Mouse (Mus musculus) spleen, postnatal 4 days (tissue): ENCODE data around the gene Ppia.
"Not testable (repeated sequence)": the region's sequence is repeated elsewhere in the genome, so short reads cannot be mapped to it uniquely, and the experiment has no call there.

Source experiments
- DNase-seq, 2 experiments: peaks; one replicate each; pipeline ENCODE4 v3.0.0; 2022; ENCODE audit warnings: low spot score in 2 of 2

The Ppia gene

DNA sequence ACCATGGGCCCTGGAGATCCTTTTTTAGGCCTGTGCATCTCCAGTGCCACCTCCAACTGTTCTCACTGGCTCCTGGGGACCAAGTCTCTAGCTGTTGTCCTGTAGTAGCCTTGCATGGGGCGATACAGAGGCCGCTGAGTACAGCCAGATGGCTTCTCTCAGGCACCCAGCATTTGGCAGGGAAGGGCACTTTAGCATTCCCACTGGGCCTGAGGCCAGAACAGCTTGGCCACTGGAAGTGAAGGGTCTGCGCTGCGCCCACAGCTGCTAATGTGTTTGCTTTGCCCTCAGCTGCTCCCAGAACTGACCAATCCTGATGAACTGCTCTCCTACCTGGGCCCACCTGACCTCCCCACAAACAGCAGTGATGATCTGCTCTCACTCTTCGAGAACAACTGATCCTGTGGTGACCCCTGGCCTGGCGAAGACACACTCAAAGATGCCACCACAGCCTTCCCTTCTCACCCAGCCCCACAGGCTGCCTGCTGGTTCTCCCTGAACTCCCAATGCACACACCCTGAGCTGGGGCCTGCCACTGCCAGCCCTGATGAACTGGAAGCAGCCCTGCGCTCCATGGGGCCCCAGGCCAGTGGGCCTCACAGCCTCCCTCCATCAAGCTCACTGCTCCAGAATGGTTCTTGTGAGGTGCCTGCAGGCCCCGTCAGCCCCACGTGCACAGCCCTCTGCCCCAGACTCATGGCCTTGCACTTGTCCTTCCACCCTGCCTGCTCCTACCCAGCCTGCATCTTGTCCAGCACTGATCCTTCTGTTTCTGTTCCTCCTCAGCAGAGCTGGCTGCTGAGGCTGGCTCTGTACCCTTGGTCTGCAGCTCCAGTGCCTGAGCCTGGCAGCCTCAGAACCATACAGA is 10.3 kb upstream of the Ppia start:
- DNase-seq = no peak

- DNase-seq = no peak
Observed at GRCm38 (mm10) chr11:6405591-6406081, 9.6 kb upstream of the Ppia start.

GRCm38 (mm10) chr11:6406251-6407161 is 8.7 kb upstream of the Ppia start:
- peak; percentile 19 to 65 for DNase-seq

DNA sequence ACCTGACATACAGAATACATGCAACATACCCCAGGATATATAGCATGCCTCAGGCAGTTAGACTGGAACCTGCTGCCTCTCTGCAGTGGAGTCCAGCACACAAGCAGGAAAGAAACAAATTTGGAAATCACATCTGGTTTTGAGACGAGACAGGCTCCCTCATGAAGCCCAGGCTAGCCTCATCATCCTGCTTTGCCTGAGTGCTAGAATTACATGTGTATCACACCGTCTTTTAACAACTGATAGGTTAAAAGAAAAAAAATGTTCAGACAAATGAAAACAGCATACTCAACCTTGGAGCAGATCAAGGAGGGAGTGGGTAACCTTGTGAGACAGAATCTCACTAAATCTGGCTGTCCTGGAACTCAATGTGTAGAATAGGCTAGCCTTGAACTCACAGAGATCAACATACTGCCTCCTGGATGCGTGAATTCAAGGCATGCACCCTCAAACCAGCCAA is 8.1 kb upstream of the Ppia start:
- DNase-seq = no peak

DNA sequence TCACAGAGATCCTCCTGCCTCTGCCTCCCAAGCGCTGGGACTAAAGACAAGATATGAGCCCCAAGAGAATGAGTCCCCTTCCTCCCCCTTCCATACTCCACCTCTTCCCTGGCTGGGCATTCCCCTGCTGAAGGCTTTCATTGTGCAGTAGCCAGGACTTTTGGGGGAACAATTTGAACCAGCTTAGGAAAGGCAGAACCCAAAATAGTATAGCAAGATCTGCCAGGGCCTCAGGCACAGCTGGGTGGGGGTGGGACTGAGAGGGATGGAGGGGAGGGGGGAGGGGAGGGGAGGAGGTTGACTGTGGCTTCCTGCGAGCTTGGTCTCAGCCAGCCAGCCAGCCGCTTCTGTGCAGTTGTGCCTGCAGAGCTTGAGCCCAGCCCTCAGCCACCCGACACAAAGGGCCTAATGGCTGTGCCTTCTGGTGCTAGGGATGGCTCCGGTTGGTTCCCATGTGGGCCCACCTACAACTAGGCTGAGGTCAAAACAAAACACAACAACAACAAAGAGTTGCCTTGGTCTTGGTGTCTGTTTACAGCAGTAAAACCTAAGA is 5.1 kb upstream of the Ppia start:
- peak in 1 of 2 experiments; percentile 63 for DNase-seq

DNA sequence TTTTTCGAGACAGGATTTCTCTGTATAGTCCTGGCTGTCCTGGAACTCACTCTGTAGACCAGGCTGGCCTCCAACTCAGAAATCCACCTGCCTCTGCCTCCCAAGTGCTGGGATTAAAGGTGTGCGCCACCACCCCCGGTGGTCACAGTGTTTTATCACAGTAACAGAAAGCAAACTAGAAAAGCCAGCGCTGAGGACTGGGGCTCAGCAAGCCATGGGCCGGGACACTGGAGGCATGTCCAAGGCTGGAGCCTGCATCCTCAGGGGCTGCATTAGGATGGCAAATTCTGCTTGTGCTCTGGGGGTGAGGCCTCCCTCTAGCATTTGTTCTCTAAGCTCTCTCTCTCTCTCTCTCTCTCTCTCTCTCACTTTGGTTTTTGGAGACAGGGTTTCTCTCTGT is 4.5 kb upstream of the Ppia start:
- DNase-seq = peak in 1 of 2 experiments; percentile 62

DNA sequence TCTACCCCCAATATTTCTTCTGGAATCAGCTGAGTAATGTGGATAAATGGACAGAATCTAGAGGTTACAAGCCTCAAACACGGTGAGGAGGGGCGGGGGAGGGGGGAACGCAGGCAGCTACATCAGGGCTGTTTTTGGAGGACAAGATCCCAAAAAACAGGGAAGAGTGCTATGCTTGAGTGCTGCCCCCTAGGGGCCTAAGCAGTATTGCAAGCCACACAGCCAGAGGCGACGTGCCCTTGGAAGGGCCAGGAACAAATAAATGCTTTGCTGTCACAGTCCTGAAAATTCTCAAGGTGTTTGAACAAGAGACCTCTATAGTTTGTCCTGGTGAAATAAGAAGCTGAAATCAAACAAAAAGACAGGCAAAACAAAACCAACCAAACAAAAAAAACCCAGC is 3.6 kb upstream of the Ppia start:
- DNase-seq = peak; percentile 72 to 90

GRCm38 (mm10) chr11:6413264-6413663 is 2.0 kb upstream of the Ppia start:
- peak in 1 of 2 experiments; percentile 13 for DNase-seq

- peak; percentile 99 to 100 for DNase-seq
Observed at GRCm38 (mm10) chr11:6415551-6416404, 535 bp downstream of the Ppia start.

- peak; percentile 80 to 90 for DNase-seq
Observed at GRCm38 (mm10) chr11:6416405-6417034, 1.3 kb downstream of the Ppia start.

DNA sequence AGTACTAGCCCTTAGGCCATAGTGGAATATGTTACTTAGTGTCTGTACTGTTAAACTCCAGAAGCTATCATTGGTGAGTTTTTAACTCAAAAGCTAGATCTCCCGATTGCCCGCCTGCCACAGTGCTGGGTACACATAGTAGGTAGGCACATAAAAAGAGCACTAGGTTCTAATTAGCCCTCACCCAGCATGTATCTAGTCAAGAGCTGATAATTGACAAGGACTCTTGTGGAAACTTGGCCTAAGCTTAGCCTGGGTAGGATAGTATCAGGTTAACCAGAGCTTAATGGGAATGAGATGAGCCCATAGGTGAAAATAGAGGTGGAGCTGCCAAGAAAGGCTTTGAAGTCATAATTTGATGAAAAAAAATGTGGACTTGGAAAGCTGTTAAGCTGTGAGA is 1.8 kb downstream of the Ppia start:
- DNase-seq = no peak

- no peak for DNase-seq
Observed at GRCm38 (mm10) chr11:6417490-6417889, 2.2 kb downstream of the Ppia start.

DNA sequence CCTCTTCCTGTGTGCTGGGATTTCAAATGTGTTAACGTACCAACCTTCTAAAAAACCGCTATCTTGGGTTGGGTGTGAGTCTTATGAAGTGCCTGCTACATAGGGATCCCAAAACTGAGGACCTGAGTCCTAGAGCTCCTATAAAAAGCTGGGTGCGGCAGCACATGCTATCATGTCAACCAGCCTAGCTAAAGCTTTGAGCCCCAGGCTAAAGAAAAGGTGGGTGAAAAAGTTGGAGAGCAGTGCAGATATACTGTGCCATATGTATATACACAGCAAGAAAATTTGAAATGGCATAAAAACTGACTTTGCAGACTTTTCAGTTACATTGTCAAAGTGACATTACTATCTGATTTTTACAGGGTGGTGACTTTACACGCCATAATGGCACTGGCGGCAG is 3.5 kb downstream of the Ppia start:
- no peak for DNase-seq

DNA sequence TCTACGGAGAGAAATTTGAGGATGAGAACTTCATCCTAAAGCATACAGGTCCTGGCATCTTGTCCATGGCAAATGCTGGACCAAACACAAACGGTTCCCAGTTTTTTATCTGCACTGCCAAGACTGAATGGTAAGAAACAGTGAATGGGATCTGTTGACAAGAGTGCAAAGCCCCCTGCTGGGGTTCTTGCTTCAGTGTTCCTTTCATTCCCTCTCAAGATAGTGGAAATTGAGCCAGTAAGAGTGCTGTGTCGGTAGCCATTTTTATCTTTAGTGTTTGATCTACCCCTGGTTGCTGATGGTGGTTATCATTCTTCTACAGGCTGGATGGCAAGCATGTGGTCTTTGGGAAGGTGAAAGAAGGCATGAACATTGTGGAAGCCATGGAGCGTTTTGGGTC is 3.9 kb downstream of the Ppia start:
- DNase-seq = not testable (repeated sequence)

DNA sequence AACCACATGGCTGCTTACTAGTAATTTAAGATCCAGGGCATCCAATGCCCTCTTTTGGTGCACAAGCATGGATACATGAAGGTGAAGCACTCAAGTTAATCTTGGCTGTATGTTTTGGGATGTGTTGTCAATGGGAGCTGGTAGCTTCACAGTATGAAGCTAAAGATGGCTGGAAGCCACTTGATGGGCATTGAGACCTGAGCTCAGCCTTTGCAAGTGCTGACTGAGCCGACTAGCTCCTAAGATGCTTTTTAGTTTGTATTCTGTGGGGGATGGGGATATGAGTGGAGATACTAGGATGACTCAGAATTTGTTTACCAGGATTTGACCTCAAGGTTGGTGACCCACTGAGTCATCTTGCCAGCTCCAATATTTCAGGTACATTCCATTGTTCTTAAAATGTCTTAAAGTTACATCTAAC is 5.0 kb downstream of the Ppia start:
- no peak for DNase-seq

- DNase-seq = no peak
Observed at GRCm38 (mm10) chr11:6420722-6421350, 5.6 kb downstream of the Ppia start.

DNA sequence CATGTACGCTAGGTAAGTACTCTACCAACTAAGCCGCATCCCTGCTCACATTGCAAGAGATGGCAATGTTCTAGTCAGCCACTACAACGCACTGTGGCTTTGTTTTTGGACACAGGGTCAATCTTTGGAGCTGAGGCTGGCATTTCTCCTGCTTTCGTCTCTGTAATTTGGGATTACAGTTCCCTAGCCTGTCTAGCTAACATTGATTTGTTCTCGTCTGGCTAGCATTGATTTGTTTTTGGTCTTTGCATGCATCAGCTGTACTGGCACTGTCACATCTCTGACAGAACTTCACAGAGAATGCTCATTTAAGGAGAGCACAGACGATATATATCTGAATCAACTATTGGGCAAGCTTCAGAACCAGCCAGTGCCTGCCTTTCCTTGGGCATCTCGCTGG is 14.9 kb downstream of the Ppia start:
- DNase-seq = no peak

- DNase-seq = peak; percentile 68 to 85
Observed at GRCm38 (mm10) chr11:6436442-6436841, 21.2 kb downstream of the Ppia start.

DNA sequence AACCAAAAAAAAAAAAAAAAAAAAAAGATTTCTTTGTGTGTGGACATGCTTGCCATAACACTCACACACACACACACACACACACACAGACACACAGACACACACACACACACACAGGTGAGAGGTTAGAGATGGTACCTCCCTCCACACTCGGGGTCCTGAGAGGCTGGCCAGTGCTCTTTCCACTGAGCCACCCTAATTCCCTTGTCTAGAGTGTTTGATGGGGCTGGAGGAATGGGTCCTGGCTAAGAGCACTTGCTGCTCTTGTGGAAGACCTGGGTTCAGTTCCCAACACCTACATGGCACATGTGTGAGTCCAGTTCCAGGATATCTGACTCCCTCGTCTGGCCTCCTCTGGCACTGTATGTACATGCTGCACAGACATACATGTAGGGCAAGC is 22.4 kb downstream of the Ppia start:
- DNase-seq = peak in 1 of 2 experiments; percentile 51

- DNase-seq = no peak
Observed at GRCm38 (mm10) chr11:6440171-6440570, 24.9 kb downstream of the Ppia start.
